Mouse (Mus musculus) monocyte, adult 5-6 weeks (primary cell): ENCODE results near the gene Chst8. TPM values are rescaled to one million over a fixed set of nuclear protein-coding genes. Genes with fewer than 3 reads are reported as not detected.

Experiments used
- ATAC-seq: fragments of 153-309, 156-312 bp; replicated peaks from 2 replicates; pipeline ENCODE4 v1.8.0; 2017; ENCODE audit warnings: mild to moderate bottlenecking; ENCODE audit not compliant: low TSS enrichment, insufficient number of reproducible peaks, severe bottlenecking, poor library complexity, low FRiP score
- total RNA-seq: library from RNA; stranded (forward); fragments of 200-1000, 200-491, 200-594 nt; gene quantifications from 3 replicates; pipeline ENCODE4 v1.2.3, GENCODE M21; 2017

Gene Chst8
- total RNA-seq, 1 experiment from 2014 or later: not detected

- ATAC-seq: no peak
Observed at GRCm38 (mm10) chr7:34806307-34806706, 6.2 kb downstream of the Chst8 start.

DNA sequence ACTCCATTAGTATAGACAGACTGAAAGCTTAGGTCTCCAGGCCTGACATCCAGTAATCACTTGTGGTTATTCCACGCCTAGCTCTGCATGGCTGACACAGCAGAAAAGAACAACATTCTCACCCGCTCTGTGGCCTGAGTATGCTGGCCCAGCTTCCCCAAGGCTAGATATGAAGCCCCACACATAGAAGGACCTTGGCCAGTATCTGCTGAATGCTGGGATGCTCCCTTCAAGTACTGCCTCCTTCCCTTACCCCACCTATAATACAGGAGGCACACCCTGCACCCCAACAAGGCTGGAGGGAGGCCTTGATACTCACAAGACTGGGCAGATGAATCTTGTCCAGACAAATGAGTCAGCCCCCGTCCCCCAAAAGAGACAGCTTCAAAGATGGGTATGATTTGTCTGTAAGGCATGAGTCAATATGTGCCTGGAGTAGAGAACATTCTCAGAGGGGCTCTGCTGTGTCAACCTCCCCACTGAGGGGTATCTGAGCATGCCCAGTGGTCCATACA, 6.8 kb downstream of the Chst8 start:
- ATAC-seq: no peak

DNA sequence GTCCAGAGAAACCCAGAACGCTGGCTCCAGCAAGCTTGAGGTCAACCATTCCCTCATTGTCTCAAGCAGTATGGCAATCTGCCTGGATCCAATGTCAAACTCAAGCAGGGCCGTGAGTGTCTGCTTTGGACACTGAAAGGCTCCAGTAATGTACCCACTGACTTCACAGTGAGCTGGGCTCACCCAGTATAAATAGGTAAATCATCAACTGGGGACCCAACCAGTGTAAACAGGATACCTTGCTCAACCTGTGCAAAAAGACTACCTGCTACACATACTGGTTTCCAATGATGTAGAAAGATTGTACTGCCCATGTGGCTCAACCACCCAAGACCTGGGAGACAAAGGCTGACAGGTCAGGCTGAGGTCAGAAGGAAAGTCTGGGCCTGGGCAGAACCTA, 7.5 kb downstream of the Chst8 start:
- no peak for ATAC-seq

DNA sequence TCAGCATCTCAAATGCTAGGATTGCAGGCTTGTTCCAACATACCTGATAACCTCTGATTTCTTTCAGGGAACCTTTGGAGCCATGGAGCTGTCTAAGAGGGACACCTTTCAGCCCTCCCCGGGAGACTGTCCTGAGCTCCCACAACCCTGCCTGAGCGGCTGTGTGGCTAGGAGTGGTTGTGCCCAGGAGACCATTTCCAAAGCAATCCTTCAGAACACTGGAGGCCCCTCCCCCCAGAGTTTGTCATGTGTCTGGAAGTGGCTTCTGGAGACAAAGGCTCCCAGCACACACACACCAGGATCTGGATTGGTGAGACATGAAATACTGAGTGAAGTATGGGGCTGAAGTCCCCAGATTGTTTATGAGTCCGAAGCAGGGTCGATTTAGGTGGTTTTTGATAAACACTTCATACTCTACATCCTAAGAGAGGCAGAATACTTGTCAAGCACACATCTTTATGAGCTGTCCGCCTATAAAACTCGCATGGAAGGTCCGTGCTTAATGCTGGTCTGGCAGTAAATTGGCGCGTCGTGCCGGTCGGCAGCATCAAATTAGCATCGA, 12.5 kb downstream of the Chst8 start:
- ATAC-seq: no peak

DNA sequence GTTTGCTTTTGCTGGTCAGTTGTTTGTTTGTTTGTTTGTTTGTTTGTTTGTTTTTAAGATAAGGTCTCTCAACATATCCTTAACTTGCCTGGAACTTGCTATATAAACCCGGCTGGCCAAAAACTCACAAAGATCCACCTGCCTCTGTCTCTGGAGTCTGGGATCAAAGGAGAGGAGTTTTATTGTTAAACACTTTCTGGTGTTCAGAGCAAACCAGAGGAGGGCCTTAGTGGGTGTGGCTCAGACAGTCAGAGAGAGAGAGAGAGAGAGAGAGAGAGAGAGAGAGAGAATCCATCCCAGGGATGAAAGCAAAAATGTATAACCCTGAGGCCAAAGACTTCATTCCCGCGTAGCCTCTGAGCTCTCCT, 13.1 kb downstream of the Chst8 start:
- no peak for ATAC-seq

GRCm38 (mm10) chr7:34798441-34799403, 13.8 kb downstream of the Chst8 start:
- no peak for ATAC-seq

DNA sequence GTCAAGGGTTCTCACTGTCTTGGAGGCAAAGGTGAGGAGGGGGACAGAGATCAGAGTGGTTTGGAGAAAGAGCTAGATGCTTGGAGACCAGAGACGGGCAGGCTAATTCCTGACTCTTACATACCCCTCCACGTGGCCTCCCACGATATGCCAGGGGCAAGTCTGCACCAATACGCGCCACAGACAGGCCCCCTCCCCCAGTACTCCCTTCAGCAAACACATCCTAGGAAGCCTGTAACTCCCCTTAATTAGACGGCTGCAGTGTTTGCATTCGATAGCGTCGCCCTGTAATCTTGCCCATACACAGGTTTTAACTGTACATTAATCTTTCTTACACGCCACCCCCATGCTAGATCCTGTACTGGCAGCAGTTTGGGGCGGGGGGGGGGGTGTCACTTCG, 14.5 kb downstream of the Chst8 start:
- ATAC-seq: no peak

DNA sequence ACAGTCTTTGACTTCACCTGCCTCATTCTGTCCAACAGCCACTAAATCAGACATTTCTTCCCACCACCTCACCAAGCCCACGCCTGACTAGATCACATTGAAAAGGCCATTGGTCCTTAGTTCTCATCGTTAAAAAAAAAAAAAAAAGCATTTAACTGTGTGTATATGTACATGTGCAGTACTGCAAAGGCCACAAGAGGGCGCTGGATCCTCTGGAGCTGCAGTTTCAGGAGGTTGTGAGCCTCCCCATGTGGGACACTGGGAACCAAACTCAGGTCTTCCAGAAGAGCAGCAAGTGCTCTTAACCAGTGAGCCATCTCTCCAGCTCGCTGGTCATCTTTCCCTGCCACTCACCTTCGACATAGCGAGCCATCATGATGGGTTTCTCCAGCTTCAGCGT, 22.1 kb downstream of the Chst8 start:
- no peak for ATAC-seq

DNA sequence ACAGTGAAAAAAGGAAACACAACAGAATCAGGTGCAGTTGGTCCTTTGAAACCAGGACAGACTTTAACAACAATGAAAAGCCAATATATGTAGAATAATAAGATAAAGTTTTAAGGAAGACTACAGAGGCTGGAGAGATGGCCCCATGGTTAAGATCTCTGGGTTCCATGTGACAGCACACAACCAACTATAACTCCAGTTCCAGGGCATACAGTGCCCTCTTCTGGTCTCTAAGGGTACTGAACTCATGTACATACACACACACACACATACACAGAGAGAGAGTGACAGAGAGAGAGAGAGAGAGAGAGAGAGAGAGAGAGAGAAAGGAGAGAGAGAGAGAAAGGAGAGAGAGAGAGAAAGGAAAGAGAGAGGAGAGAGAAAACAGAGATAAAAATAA, 25.3 kb downstream of the Chst8 start:
- no peak for ATAC-seq

GRCm38 (mm10) chr7:34785052-34785451, 27.5 kb downstream of the Chst8 start:
- no peak for ATAC-seq

GRCm38 (mm10) chr7:34784469-34784868, 28.0 kb downstream of the Chst8 start:
- no peak for ATAC-seq

DNA sequence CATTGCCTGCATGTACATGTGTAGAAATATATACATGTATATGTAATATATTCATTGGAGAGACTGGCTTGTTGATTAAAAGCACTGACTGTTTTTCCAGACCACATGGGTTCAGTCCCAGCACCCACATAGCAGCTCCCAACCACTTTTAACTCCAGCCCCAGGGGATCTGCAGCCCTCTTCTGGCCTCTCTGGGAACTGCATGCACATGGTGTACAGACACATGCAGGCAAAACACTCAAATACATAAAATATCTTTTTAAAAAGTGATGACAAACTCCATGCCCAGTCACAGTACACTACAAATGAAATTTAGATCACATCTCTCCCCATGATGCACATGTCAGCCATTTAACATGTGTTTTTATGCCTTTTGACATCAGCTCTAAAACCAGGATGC, 30.5 kb downstream of the Chst8 start:
- ATAC-seq: no peak

DNA sequence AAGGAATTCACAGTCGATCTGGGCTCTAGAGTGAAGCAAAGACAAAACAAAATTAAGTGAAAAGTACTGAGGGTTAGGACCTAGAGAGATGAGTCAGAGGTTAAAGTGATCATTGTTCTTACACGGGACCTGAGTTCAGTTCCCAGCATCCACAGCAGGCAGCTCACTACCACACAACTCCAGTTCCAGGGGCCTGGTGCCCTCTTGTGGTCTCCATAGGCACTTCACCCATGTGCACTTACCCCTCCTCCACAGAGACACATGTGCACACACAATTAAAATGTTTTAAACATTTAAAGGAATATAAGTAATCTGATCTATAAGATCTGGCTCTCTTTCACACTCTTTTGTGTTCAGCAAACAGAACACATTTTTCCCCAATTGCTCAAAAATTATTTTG, 31.3 kb downstream of the Chst8 start:
- ATAC-seq: no peak

GRCm38 (mm10) chr7:34778426-34778825, 34.1 kb downstream of the Chst8 start:
- ATAC-seq: no peak

DNA sequence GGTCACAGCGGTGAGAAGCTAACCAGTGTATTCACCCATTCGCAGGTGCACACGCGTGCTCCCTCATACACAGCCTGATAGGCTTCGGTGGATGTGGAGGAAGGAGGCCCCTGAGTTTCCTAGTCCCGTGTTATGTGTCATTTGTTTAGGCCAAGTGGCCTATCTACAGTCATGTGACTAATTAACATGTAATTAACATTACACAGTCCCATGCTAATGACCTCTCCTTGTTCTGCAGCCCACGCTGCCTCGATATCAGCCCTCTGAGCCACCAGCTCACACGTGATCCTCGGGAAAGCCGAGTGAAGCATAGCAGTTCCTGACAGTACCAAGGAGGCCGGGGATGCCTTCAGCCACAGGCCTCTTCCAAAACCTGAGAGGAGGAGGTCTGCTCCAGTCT, 36.9 kb downstream of the Chst8 start:
- no peak for ATAC-seq

- no peak for ATAC-seq
Observed at GRCm38 (mm10) chr7:34774947-34775346, 37.6 kb downstream of the Chst8 start.

GRCm38 (mm10) chr7:34774020-34774419, 38.5 kb downstream of the Chst8 start:
- ATAC-seq: no peak

GRCm38 (mm10) chr7:34773309-34773708, 39.2 kb downstream of the Chst8 start:
- no peak for ATAC-seq

DNA sequence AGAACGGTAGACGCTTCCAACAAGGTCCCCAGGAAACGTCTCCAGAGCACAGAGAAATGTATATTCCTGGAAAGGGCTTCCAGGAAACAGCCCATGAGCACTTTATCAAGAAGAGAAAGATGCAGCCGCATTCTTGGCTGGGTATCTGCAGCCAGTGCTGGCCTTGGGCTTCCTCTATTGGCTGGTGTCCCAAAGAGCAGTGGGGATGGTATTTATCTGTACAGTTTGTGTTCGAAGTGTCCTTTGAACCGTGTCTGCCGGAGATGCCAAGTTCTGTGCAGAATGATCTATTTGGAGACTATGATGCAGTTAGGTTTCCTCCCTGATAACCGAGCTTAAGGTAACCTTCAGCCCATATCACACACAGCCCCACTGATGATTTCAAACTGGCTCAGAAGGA, 43.0 kb downstream of the Chst8 start:
- ATAC-seq: no peak
